Mouse (Mus musculus): Measurements from ENCODE around the gene Tnfrsf12a. TPM values are rescaled to one million over a fixed set of nuclear protein-coding genes. Genes with fewer than 3 reads are reported as not detected.
A peak's percentile ranks its signal among the peaks of the same experiment; 100 is the strongest.

Gene Tnfrsf12a
- polyA plus RNA-seq, 1 experiment from 2014 or later, result 3.8 TPM

DNA sequence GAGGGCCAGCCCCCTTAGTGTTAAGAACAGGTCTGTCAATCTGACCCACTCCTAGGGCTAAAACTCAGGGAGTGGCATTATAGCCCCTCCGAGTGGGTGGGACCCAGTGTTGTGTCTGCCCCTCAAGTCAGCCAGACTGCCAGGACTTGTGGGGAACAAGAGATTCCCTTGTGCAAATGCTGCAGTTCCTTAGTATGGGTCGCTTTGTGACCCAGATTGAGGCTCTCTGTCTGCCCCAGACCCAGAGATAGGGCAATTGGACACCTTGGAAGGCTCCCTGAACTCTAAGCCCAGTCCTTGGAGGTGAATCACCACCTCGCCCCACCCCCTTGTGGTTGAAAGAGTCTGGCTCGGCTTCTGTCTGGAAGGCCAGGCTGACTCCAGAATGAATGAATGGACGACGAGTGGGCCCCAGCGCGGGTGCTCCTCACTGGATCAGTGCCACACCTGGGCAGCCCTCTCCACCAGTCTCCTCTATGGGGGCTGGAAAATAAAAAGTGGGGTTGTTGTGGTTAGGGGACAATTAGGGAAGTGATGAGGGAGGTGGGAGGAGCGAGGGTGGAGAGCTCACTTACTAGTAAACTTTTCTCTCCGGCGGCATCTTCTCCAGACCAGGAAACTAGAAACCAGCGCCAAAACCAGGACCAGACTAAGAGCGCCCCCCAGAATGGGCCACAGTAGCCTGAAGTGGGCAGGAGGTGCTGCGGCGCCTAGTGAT is 1.5 kb downstream of the Tnfrsf12a start:
- WGBS, result 9% methylated on average over 15 of the region's 15 CpGs
- Histone ChIP-seq H3K4me3 (peak overlapping the region; percentile 67), H3K4me1 (peaks cover 68% of the 10 kb centered on the region), H3K9me3 (replicated peaks) (no peaks in the 10 kb centered on the region), H3K27ac (replicated peaks) (no peak overlapping the region; the same call in 1 of the 2 replicates), H3K36me3 (peaks cover 2% of the 10 kb centered on the region), H3K27me3 (ENCODE audit: low read depth, poor library complexity, severe bottlenecking) (peaks cover 67% of the 10 kb centered on the region)
- peak; percentile 33 for DNase-seq (ENCODE audit: low spot score)

GRCm38 (mm10) chr17:23675127-23675526 is 2.1 kb downstream of the Tnfrsf12a start:
- DNase-seq (ENCODE audit: low spot score), result no peak
- peak overlapping the region; percentile 20; the same call in 1 of the 2 replicates for H3K4me3 ChIP-seq

GRCm38 (mm10) chr17:23674271-23674952 is 2.9 kb downstream of the Tnfrsf12a start:
- no peak for DNase-seq (ENCODE audit: low spot score)
- Histone ChIP-seq H3K36me3 (peaks cover 15% of the 10 kb centered on the region), H3K4me3 (peak overlapping the region; percentile 69), H3K9me3 (replicated peaks) (no peaks in the 10 kb centered on the region), H3K27me3 (ENCODE audit: low read depth, poor library complexity, severe bottlenecking) (peaks cover 54% of the 10 kb centered on the region), H3K27ac (replicated peaks) (peak overlapping the region; percentile 90), H3K4me1 (peaks cover 64% of the 10 kb centered on the region)
- WGBS, result 48% methylated on average over 9 of the region's 9 CpGs

More at GRCm38 (mm10) chr17:23675127-23675526, 2.1 kb downstream of the Tnfrsf12a start:
- Histone ChIP-seq H3K27me3 (ENCODE audit: low read depth, poor library complexity, severe bottlenecking) (peaks cover 61% of the 10 kb centered on the region), H3K9me3 (replicated peaks) (no peaks in the 10 kb centered on the region), H3K4me1 (peaks cover 68% of the 10 kb centered on the region), H3K27ac (replicated peaks) (no peak overlapping the region), H3K36me3 (peaks cover 8% of the 10 kb centered on the region)
- WGBS, result 40% methylated on average over 5 of the region's 5 CpGs

- peaks cover 23% of the 10 kb centered on the region for H3K36me3 ChIP-seq
- no peaks in the 10 kb centered on the region for H3K9me3 ChIP-seq (replicated peaks)
- peak; percentile 93 for DNase-seq (ENCODE audit: low spot score)
- peak within 1 kb of the TSS; percentile 90 for H3K27ac ChIP-seq (replicated peaks)
- under 1% methylated on average over 45 of the region's 45 CpGs for WGBS
- H3K4me1 ChIP-seq, result peaks cover 60% of the 10 kb centered on the region
- peaks cover 45% of the 10 kb centered on the region for H3K27me3 ChIP-seq (ENCODE audit: low read depth, poor library complexity, severe bottlenecking)
- peak within 1 kb of the TSS; percentile 69 for H3K4me3 ChIP-seq
Observed at GRCm38 (mm10) chr17:23673424-23674073, 3.7 kb downstream of the Tnfrsf12a start, which contains the start of the genes Hcfc1r1 and Thoc6. Gene Hcfc1r1 (plus strand): TSS chr17:23673596. Gene Thoc6 (minus strand): TSS chr17:23673882.

DNA sequence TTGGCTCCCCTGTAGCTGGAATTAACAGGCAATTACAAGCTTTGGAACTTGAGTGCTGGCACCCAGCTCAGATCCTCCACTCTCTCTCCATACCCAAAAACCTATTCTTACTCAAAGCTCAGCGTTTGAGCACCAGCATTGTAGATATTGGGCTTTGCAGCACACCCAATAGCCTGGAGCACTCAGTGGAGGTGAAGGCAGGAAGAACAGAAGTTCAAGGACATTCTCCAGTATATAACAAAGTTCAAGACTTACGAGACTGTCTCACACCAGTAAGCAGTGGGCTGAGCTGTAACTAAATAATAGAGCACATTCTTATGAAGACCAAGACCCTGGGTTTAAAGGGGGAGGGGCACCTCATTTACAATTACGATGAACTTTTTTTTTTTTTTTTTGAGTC is 4.5 kb downstream of the Tnfrsf12a start:
- DNase-seq (ENCODE audit: low spot score), result no peak
- Histone ChIP-seq H3K9me3 (replicated peaks) (no peaks in the 10 kb centered on the region), H3K27ac (replicated peaks) (no peak overlapping the region), H3K27me3 (ENCODE audit: low read depth, poor library complexity, severe bottlenecking) (peaks cover 37% of the 10 kb centered on the region), H3K36me3 (peaks cover 31% of the 10 kb centered on the region), H3K4me1 (peaks cover 60% of the 10 kb centered on the region), H3K4me3 (peak overlapping the region; percentile 69)
- WGBS, result 68% methylated on average over 3 of the region's 3 CpGs

GRCm38 (mm10) chr17:23671519-23671918 is 5.7 kb downstream of the Tnfrsf12a start:
- no peak overlapping the region for H3K4me3 ChIP-seq
- H3K27me3 ChIP-seq (ENCODE audit: low read depth, poor library complexity, severe bottlenecking), result peaks cover 27% of the 10 kb centered on the region
- H3K27ac ChIP-seq (replicated peaks), result no peak overlapping the region
- peaks cover 44% of the 10 kb centered on the region for H3K36me3 ChIP-seq
- H3K9me3 ChIP-seq (replicated peaks), result no peaks in the 10 kb centered on the region
- peaks cover 47% of the 10 kb centered on the region for H3K4me1 ChIP-seq
- 96% methylated on average over 3 of the region's 3 CpGs for WGBS
- DNase-seq (ENCODE audit: low spot score), result no peak

DNA sequence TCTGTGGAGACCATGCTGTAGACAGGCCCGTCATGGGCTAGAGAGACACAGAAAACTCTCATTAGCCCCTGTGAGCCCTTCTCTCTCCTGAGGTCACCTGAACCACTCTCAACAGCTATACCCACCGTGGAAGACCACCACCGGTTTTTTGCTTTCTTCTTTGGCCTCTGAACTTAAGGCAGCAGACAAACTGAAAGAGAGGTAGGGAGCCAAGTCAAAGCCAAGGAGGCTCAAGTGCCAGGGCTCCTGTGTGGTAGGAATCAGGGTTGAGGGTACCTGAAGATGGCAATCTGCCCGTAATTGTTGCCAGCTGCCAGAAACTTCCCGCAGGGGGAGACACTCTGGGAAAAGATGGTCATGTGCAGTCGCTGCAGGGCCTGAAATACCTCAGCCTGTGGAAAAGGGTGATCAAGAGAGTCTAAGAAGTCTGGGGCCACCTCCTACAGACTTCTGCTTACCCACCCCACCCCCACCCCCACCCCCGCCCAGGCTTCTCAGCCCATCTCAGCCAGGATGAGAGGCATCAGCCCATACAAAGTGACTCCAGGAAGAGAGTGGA is 6.7 kb downstream of the Tnfrsf12a start:
- DNase-seq (ENCODE audit: low spot score), result no peak
- Histone ChIP-seq H3K27ac (replicated peaks) (no peak overlapping the region), H3K27me3 (ENCODE audit: low read depth, poor library complexity, severe bottlenecking) (peaks cover 17% of the 10 kb centered on the region), H3K36me3 (peaks cover 49% of the 10 kb centered on the region), H3K4me3 (no peak overlapping the region), H3K4me1 (peaks cover 38% of the 10 kb centered on the region), H3K9me3 (replicated peaks) (no peaks in the 10 kb centered on the region)
- 91% methylated on average over 7 of the region's 7 CpGs for WGBS

DNA sequence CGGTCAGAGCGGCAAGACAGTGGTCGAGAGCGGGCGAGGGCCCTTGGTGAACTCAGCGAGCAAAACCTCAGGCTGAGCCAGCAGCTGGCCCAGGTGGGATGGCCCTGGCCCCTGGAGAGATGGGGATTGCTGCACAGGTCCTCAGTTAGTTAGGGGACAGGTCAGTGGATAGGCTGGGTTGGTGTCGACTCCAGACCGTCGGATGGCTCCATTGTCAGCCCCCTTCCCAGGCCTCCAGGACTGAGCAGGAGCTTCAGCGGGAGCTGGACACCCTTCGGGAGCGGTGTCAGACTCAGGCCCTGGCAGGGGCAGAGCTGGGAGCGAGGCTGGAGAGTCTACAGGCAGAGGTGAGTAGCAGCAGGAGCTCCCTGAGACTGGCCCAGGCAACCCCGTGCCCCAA is 11.8 kb downstream of the Tnfrsf12a start:
- Histone ChIP-seq H3K27ac (replicated peaks) (no peak overlapping the region), H3K36me3 (peaks cover 46% of the 10 kb centered on the region), H3K9me3 (replicated peaks) (no peaks in the 10 kb centered on the region), H3K4me1 (peaks cover 8% of the 10 kb centered on the region), H3K4me3 (no peak overlapping the region), H3K27me3 (ENCODE audit: low read depth, poor library complexity, severe bottlenecking) (peaks cover 29% of the 10 kb centered on the region)
- WGBS, result 78% methylated on average over 14 of the region's 14 CpGs
- DNase-seq (ENCODE audit: low spot score), result no peak

DNA sequence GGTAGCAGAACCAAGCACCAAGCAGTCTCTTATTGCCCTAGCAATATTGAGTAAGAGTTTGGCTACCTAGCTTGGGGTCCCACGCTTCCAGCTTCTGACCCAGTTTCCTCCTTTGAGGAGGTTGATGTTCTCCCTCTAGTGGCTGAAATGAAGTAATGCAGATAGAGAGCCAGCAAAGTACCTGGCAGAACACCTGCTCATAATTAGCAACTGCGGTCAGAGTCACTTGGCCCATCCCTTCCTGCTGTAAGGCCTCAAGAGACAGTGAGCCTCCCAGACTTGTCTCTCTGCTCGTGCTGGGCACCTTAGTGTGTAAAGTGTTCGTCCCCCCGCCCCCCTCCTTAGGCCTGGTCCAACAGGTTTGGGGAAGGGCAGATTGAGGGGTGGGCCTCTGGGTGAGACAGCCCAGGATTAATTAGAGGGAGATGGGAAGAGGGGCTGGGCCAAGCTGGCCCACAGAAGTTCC is 12.7 kb downstream of the Tnfrsf12a start:
- Histone ChIP-seq H3K9me3 (replicated peaks) (no peaks in the 10 kb centered on the region), H3K36me3 (peaks cover 36% of the 10 kb centered on the region), H3K27ac (replicated peaks) (no peak overlapping the region), H3K27me3 (ENCODE audit: low read depth, poor library complexity, severe bottlenecking) (peaks cover 38% of the 10 kb centered on the region), H3K4me3 (no peak overlapping the region), H3K4me1 (peaks cover 8% of the 10 kb centered on the region)
- 8% methylated on average over 5 of the region's 5 CpGs for WGBS
- DNase-seq (ENCODE audit: low spot score), result no peak

GRCm38 (mm10) chr17:23661526-23661925 is 15.7 kb downstream of the Tnfrsf12a start:
- Histone ChIP-seq H3K9me3 (replicated peaks) (no peaks in the 10 kb centered on the region), H3K4me3 (no peak overlapping the region), H3K36me3 (peaks cover 6% of the 10 kb centered on the region), H3K27me3 (ENCODE audit: low read depth, poor library complexity, severe bottlenecking) (peaks cover 45% of the 10 kb centered on the region), H3K27ac (replicated peaks) (no peak overlapping the region), H3K4me1 (peaks cover 8% of the 10 kb centered on the region)
- under 1% methylated on average over 9 of the region's 9 CpGs for WGBS
- peak; percentile 48 for DNase-seq (ENCODE audit: low spot score)

GRCm38 (mm10) chr17:23660876-23661200 is 16.4 kb downstream of the Tnfrsf12a start:
- no peaks in the 10 kb centered on the region for H3K9me3 ChIP-seq (replicated peaks)
- no peak overlapping the region for H3K4me3 ChIP-seq
- WGBS, result 6% methylated on average over 14 of the region's 14 CpGs
- peaks cover 8% of the 10 kb centered on the region for H3K4me1 ChIP-seq
- peaks cover 45% of the 10 kb centered on the region for H3K27me3 ChIP-seq (ENCODE audit: low read depth, poor library complexity, severe bottlenecking)
- no peak for DNase-seq (ENCODE audit: low spot score)
- H3K27ac ChIP-seq (replicated peaks), result no peak overlapping the region
- H3K36me3 ChIP-seq, result no peaks in the 10 kb centered on the region

GRCm38 (mm10) chr17:23660117-23660875 is 17.0 kb downstream of the Tnfrsf12a start, which contains the start of gene Bicdl2:
Gene Bicdl2 (plus strand): TSS chr17:23660506.
- H3K4me3 ChIP-seq, result no peak within 1 kb of the TSS
- H3K36me3 ChIP-seq, result no peaks in the 10 kb centered on the region
- no peaks in the 10 kb centered on the region for H3K9me3 ChIP-seq (replicated peaks)
- peaks cover 45% of the 10 kb centered on the region for H3K27me3 ChIP-seq (ENCODE audit: low read depth, poor library complexity, severe bottlenecking)
- H3K27ac ChIP-seq (replicated peaks), result no peak within 1 kb of the TSS
- WGBS, result 6% methylated on average over 27 of the region's 27 CpGs
- DNase-seq (ENCODE audit: low spot score), result no peak
- peaks cover 8% of the 10 kb centered on the region for H3K4me1 ChIP-seq
